Mouse (Mus musculus) embryonic facial prominence, embryonic 11.5 days (tissue): Measurements from ENCODE around the gene Atp13a1. TPM values are rescaled to one million over a fixed set of nuclear protein-coding genes. Genes with fewer than 3 reads are reported as not detected.

ENCODE experiments used
- ATAC-seq: fragments of 200-750 bp; cut with Nextera tagmentation; replicated peaks from 2 replicates; pipeline ENCODE4 v1.8.0; 2017; ENCODE audit warnings: low read depth; ENCODE audit not compliant: insufficient number of reproducible peaks, low FRiP score, low TSS enrichment
- DNase-seq: peaks from one replicate; pipeline ENCODE4 v3.0.0-alpha.2; 2015; ENCODE audit warnings: low spot score
- H3K27ac ChIP-seq: fragments of 300-500 bp; sonication (generic); replicated peaks from 2 replicates; pipeline ENCODE4 v1.5.1; 2014; ENCODE audit warnings: mild to moderate bottlenecking, low read depth, low read length, control low read depth
- H3K27me3 ChIP-seq: fragments of 300-500 bp; sonication (generic); 2 replicates; pipeline ENCODE4 v1.6.1; 2014; ENCODE audit warnings: mild to moderate bottlenecking, low read length, moderate library complexity, mixed read lengths; ENCODE audit not compliant: control insufficient read depth, insufficient read depth
- H3K36me3 ChIP-seq: fragments of 300-500 bp; sonication (generic); replicated peaks from 2 replicates; pipeline ENCODE4 v1.6.1; 2014; ENCODE audit warnings: low read depth, mild to moderate bottlenecking, low read length, moderate library complexity, mixed read lengths; ENCODE audit not compliant: control insufficient read depth, insufficient read depth
- H3K4me1 ChIP-seq: fragments of 300-500 bp; sonication (generic); 2 replicates; pipeline ENCODE4 v1.6.1; 2014; ENCODE audit warnings: low read length, mixed read lengths; ENCODE audit not compliant: control insufficient read depth, insufficient read depth
- H3K4me2 ChIP-seq: fragments of 300-500 bp; sonication (generic); 2 replicates; pipeline ENCODE4 v1.6.1; 2014; ENCODE audit warnings: low read depth, mild to moderate bottlenecking, control low read depth, low read length, moderate library complexity
- H3K4me3 ChIP-seq: fragments of 300-500 bp; sonication (generic); 2 replicates; pipeline ENCODE4 v1.5.1; 2014; ENCODE audit warnings: low read depth, low read length, control low read depth
- H3K9ac ChIP-seq: fragments of 300-500 bp; sonication (generic); replicated peaks from 2 replicates; pipeline ENCODE4 v1.6.1; 2014; ENCODE audit warnings: mild to moderate bottlenecking, control low read depth, low read length
- H3K9me3 ChIP-seq: fragments of 300-500 bp; sonication (generic); replicated peaks from 2 replicates; pipeline ENCODE4 v1.6.1; 2016; ENCODE audit warnings: mild to moderate bottlenecking, low read length, inconsistent platforms, mixed read lengths; ENCODE audit not compliant: control insufficient read depth
- WGBS: fragments of 180-500 bp; shearing (Covaris S2); extraction: QIAGEN DNeasy Blood & Tissue Kit; methylation state at CpG from one replicate; pipeline ENCODE4 v1.1.7; 2014; 5-methylcytosine and 5-hydroxymethylcytosine counted together
- polyA plus RNA-seq: library from polyadenylated mRNA; unstranded; fragments of >200 nt; fragmentation: Nextera tagmentation; extraction: Ambion mirVana; gene quantifications from 2 replicates; pipeline ENCODE4 v1.2.1, GENCODE M21; 2014

Atp13a1 gene
- 35.0 and 35.9 TPM in 2 replicates for polyA plus RNA-seq

DNA sequence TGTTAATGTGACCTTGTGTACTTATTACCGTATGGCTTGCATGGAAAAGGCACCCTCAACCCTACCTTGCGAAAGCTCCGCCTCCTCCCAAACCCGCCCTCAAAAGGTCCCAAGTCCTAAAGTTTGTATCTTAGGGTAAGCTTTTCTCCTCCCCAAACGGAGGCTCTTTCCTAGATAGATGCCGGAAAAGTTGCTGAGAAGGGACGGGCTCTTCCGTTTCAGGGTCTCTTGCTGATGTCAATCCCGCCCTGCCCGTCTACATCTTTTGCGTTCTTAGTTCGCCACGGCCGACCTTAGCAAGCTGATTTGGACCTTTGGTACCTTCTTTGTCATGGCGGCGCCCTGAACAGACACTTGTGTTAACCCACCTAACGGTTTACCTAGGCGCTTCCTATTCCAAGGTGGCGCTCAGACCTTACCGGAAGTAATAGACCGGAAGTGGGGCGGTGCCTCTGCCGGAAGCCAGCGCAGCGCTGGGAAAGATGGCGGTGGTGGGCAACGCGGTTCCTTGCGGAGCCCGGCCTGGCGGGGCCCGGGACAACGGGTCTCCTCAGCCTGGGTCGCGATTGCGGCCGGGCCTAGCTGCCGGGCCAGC is at the start of gene Atp13a1, which contains the start of gene Zfp866:
TSS of gene Atp13a1 (plus strand) at position 391 of the 595 bp plus-strand sequence.
TSS of gene Zfp866 (minus strand) at position 406 of the 595 bp plus-strand sequence.
- Histone ChIP-seq H3K9me3 (no peaks in the 10 kb centered on the region), H3K4me2 (peak within 1 kb of the TSS; percentile 57), H3K27me3 (no peaks in the 10 kb centered on the region), H3K27ac (peak within 1 kb of the TSS; percentile 75), H3K4me3 (peak within 1 kb of the TSS; percentile 100), H3K36me3 (peaks cover 2% of the 10 kb centered on the region; the same call in 1 of the 2 replicates), H3K9ac (peak within 1 kb of the TSS; percentile 97), H3K4me1 (no peaks in the 10 kb centered on the region)
- under 1% methylated on average over 33 of the region's 38 CpGs for WGBS
- DNase-seq (peak; percentile 92), ATAC-seq (peak; percentile 89)

DNA sequence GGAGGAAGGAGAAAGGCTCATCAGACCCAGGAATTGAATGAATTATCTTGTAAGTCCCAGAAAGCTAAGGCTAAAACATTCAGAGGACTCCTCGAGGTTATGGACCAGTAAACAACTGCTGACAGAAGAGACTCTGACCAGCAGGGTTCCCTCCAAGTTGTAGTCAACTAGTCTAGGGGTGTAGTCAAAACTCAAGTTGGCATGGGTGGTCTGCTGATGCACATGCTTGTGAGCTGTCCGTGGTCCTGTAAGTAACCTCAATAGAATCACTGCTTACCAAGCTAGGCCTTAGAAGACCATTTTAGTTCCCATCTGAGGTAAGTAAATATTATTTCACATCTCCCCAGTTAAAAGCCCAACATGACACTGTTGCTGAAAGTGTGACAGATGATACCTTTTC is 49.7 kb upstream of the Atp13a1 start:
- ATAC-seq (no peak), DNase-seq (peak; percentile 20)
- Histone ChIP-seq H3K4me1 (no peaks in the 10 kb centered on the region), H3K4me3 (no peak overlapping the region), H3K4me2 (no peak overlapping the region), H3K27ac (no peak overlapping the region), H3K9me3 (no peaks in the 10 kb centered on the region), H3K27me3 (no peaks in the 10 kb centered on the region), H3K9ac (no peak overlapping the region), H3K36me3 (no peaks in the 10 kb centered on the region)
- 82% methylated on average over 2 of the region's 2 CpGs for WGBS

DNA sequence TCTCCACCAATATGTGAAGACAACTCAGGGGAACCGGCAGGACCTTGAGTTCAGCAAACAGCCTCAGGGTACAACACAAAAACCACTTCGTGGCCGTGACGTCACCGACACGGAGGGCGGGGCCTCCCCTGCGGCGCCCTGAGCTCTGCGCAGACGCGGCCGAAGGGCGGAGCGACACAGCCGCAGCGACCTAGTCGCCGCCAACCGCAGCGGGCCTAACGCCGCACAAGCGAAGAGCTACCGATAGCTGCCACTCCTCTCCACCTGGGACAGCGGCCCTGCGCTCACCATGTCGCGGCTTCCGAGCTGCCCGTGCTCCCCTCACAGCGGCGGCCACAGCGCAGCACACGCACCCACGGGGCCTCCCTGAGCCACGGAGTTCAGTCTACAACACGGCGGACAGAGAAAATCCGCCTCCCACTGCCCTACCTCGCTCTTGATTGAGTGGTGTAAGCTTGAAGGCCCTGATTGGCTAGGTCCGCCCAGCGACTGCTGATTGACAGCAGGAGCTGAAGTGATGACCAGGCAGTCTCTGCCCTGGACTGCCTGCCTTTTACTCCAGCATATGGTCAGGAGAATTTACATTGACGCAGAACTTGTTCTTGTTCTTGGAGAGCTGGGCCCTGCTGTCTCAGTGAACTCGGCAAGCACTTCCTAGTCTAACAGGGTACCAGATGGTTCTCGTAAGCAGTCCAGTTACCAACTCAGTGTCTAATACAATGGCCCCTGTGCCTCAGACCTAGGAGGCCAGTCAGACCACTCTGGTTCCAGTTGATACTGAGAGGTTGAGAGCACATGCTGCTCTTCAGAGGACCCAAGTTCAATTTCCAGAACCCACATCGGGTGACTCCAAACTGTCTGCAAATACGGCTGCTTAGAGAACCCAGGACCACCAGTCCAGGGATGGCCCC is 41.2 kb upstream of the Atp13a1 start, which contains the start of gene Zfp963:
TSS of gene Zfp963 (minus strand) at position 427 of the 911 bp plus-strand sequence.
- no peaks in the 10 kb centered on the region for H3K36me3 ChIP-seq

DNA sequence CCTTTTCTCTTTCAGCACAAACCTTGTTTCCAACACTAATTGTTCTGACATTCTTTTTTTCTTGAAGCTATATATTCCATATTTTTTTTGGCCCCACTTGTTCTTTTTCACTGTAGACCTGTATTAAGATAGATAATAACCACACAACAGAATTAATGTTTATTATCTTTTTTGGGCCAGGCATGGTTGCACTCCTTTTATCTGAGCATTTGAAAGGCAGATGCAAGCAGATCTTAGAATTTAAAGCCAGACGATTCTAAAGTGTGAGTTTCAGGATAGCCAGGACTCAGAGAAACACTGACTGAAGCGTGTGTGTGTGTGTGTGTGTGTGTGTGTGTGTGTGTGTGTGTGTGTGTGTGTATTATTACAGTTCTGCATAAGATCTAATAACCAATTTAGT is 38.5 kb upstream of the Atp13a1 start:
- Histone ChIP-seq H3K36me3 (peaks cover 3% of the 10 kb centered on the region; the same call in 1 of the 2 replicates), H3K27ac (no peak overlapping the region), H3K4me1 (no peaks in the 10 kb centered on the region; the same call in 1 of the 2 replicates), H3K9me3 (no peaks in the 10 kb centered on the region), H3K4me2 (no peak overlapping the region), H3K9ac (no peak overlapping the region), H3K27me3 (no peaks in the 10 kb centered on the region), H3K4me3 (no peak overlapping the region)
- 88% methylated on average over 2 of the region's 2 CpGs for WGBS
- DNase-seq (no peak), ATAC-seq (no peak)

More for the DNA sequence above, 41.2 kb upstream of the Atp13a1 start, which contains the start of gene Zfp963:
- no peaks in the 10 kb centered on the region for H3K27me3 ChIP-seq
- H3K9ac ChIP-seq, result peak within 1 kb of the TSS; percentile 75
- peak within 1 kb of the TSS; percentile 82 for H3K27ac ChIP-seq
- H3K9me3 ChIP-seq, result no peaks in the 10 kb centered on the region
- ATAC-seq (peak; percentile 98), DNase-seq (peak; percentile 95)
- WGBS, result 4% methylated on average over 48 of the region's 48 CpGs
- peak within 1 kb of the TSS; percentile 50 for H3K4me3 ChIP-seq
- peak within 1 kb of the TSS; percentile 32 for H3K4me2 ChIP-seq
- no peaks in the 10 kb centered on the region; the same call in 1 of the 2 replicates for H3K4me1 ChIP-seq

DNA sequence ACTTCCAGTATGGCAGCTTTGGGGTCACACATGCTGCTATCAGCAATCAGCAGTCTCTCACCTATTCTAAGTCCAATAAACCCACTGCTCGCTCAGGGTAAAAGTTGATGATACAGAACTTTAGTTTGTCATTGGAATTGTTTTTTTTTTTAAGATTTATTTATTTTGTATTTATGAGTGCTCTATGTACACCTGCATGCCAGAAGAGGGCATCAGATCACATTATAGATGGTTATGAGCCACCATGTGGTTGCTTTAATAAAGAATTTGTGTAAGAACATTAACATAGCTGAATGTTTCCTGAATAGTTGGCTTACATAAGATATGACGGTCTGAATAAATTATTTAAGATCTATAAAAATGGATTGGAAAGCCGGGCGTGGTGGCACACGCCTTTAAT is 32.6 kb upstream of the Atp13a1 start:
- ATAC-seq, result no peak

DNA sequence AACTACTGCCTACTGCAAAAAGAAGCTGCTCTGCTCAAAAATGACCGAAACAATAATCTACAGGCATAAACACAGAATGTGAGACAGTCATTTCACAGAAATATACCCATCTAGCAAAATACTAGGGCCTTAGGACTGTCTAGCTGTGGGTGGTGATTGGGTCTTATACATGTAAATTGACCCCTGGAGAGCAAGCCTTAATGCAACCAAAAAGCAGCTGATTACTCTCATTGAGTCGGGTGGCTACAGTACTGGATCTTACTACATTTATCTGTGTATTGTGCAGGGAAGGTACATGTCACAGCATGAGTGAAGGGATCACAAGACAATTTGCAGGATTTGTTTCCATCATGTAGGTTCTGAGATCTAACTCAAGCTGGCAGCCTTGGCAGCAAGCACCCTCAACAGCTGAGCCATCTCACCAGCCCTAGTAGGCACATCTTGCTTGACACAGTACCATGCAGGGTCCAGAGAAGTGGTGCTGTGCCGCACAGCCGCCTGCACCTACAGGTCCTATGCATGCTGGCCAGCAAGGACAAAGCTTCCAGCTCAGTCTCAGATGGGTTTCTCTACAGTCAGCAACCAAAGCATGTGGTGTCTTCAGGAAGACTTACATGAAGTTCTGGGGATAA is 29.0 kb upstream of the Atp13a1 start:
- WGBS, result 93% methylated on average over 4 of the region's 4 CpGs

More for the DNA sequence above, 32.6 kb upstream of the Atp13a1 start:
- no peak for DNase-seq
- H3K36me3 ChIP-seq, result peaks cover 6% of the 10 kb centered on the region
- WGBS, result 96% methylated on average over 5 of the region's 5 CpGs
- no peaks in the 10 kb centered on the region for H3K4me1 ChIP-seq
- no peak overlapping the region for H3K27ac ChIP-seq
- no peak overlapping the region for H3K9ac ChIP-seq
- no peaks in the 10 kb centered on the region for H3K27me3 ChIP-seq
- no peak overlapping the region for H3K4me3 ChIP-seq
- H3K4me2 ChIP-seq, result no peak overlapping the region
- no peaks in the 10 kb centered on the region for H3K9me3 ChIP-seq

DNA sequence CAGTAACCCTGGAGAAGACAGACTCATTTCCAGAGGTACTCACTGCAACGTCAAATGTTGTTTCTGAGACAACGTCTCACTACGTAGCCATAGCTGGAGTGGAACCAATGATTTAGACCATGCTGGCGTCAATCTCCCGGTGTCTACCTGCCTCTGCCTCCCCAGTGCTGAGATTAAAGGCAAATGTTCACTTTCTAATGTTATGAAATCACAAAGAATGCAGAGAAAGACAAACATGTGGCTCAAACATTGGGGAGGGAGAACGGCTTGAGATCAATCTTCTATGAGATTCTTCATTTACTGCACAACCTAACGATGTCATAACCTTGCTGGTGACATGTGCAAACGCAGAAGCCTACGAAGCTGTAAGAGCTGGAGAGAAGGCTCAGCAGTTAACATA is 19.7 kb upstream of the Atp13a1 start:
- 95% methylated on average over 9 of the region's 9 CpGs for WGBS
- peaks cover 13% of the 10 kb centered on the region for H3K36me3 ChIP-seq

More for the DNA sequence above, 29.0 kb upstream of the Atp13a1 start:
- no peak for ATAC-seq
- Histone ChIP-seq H3K9ac (no peak overlapping the region), H3K4me2 (no peak overlapping the region), H3K4me1 (no peaks in the 10 kb centered on the region), H3K36me3 (peaks cover 29% of the 10 kb centered on the region), H3K9me3 (no peaks in the 10 kb centered on the region), H3K4me3 (no peak overlapping the region), H3K27me3 (no peaks in the 10 kb centered on the region), H3K27ac (no peak overlapping the region)
- DNase-seq, result no peak

More for the DNA sequence above, 19.7 kb upstream of the Atp13a1 start:
- no peak for ATAC-seq
- Histone ChIP-seq H3K27ac (no peak overlapping the region), H3K9me3 (no peaks in the 10 kb centered on the region), H3K4me3 (no peak overlapping the region), H3K4me1 (no peaks in the 10 kb centered on the region), H3K27me3 (no peaks in the 10 kb centered on the region), H3K9ac (no peak overlapping the region; the same call in 1 of the 2 replicates), H3K4me2 (no peak overlapping the region)
- DNase-seq, result no peak
